ENCODE assay signal across 8 mouse cellular contexts in the genomic region with DNA sequence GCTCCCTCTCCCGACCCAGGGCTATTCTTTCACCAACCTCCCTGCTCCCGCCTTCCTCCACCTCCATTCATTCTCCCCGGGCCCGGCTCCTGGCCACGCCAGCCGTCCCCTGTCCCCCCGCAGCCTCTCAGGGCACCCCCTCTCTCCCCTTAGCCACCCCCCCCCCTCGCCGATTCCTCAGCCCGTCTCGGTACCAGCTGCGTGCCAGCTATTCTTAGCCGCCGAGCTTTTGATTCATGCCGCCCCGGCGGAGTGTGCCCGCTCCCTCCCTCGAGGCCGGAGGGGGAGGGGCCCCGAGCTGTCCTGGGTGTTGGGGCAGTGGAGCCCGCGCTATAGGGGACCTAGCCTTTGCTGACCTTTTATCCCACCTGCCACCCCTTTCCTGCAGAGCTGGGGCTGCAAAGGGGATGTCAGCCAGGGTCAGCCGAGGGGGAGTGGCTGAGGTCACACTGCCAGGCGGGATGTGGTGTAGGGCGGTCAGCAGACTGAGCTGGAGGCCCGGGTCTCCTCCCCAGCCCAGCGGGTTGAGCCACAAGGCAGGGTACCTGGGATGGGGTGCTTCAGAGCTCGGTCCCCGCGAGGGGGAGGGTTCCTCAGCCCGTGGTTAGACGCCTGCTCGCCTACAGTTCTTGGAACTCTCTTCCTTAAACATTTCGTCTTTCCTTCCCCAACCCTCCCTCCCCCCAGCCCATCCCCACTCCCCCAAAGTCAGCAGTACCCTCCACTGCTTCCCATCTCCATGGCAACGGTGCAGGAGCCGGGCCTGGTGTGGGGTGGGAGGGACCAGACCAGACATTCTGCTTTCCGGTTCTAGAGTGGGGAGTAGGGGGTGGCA. TPM values are rescaled to one million over a fixed set of nuclear protein-coding genes. Genes with fewer than 3 reads are reported as not detected.
DNase-seq lines count a peak whose midpoint lies in the region; ATAC-seq lines count a peak whose summit lies in the region.

No protein-coding gene starts in this region.

- peak overlapping the region; percentile 44 for H3K4me3 ChIP-seq in heart, embryonic 14.5 days (ENCODE audit: control insufficient read depth in 1 of 2, insufficient read depth in 1 of 2, low read depth in 1 of 2, low read length in 2 of 2)

- WGBS in heart, embryonic 14.5 days: 2% methylated on average over 38 of the region's 38 CpGs

- no peak overlapping the region for H3K27ac ChIP-seq in heart, embryonic 14.5 days (replicated peaks in 1 of 2; ENCODE audit: control insufficient read depth in 1 of 2, insufficient read depth in 1 of 2, low read depth in 2 of 2, low read length in 2 of 2)

- H3K27me3 ChIP-seq in heart, embryonic 14.5 days (ENCODE audit: control insufficient read depth, insufficient read depth, low read length): peaks cover 70% of the 10 kb centered on the region

- peak overlapping the region; percentile 92 for H3K4me2 ChIP-seq in heart, embryonic 14.5 days (ENCODE audit: low read length)

- no peak for ATAC-seq in heart, embryonic 14.5 days (ENCODE audit: insufficient number of reproducible peaks, insufficient read depth, low FRiP score, low read depth)

- H3K36me3 ChIP-seq in heart, embryonic 14.5 days (ENCODE audit: control insufficient read depth, insufficient read depth, low read length): no peaks in the 10 kb centered on the region

- H3K9me3 ChIP-seq in heart, embryonic 14.5 days (ENCODE audit: control insufficient read depth, low read length): no peaks in the 10 kb centered on the region

- peak; percentile 23 for DNase-seq in urinary bladder, postnatal 14 days (ENCODE audit: low spot score)
- no peak for DNase-seq in urinary bladder, postnatal 25 days (ENCODE audit: low spot score)
- peak; percentile 65 for DNase-seq in embryo, embryonic 10.5 days (ENCODE audit: low spot score)
- DNase-seq in kidney, postnatal 25 days: peak; percentile 13 to 58
- DNase-seq in lung, postnatal 10 days: peak; percentile 24
- DNase-seq in right cerebral cortex, postnatal 14 days: peak; percentile 77
- no peak for DNase-seq in thymus, postnatal 10 days (ENCODE audit: low spot score in 2 of 2)

- H3K9ac ChIP-seq in heart, embryonic 14.5 days (ENCODE audit: low read length): peak overlapping the region; percentile 67

- peaks cover 0 to 15% of the 10 kb centered on the region in 2 experiments; a peak in 3 of 4 replicates for H3K4me1 ChIP-seq in heart, embryonic 14.5 days (ENCODE audit: control insufficient read depth in 2 of 2, insufficient read depth in 2 of 2, low read length in 2 of 2)

RNA-seq across cellular contexts. Expression of a gene that starts 1.0 kb away (rescaled TPM):
- 0.44 and 0.96 TPM in 2 replicates for polyA plus RNA-seq in heart, embryonic 14.5 days (2014; fragmentation: Nextera tagmentation; extraction: Ambion mirVana)

RNA-seq across cellular contexts. Expression of a gene that starts 4.4 kb away (rescaled TPM):
- polyA plus RNA-seq in heart, embryonic 14.5 days (2014; fragmentation: Nextera tagmentation; extraction: Ambion mirVana): 0.81 and 0.85 TPM in 2 replicates

RNA-seq across cellular contexts. Expression of a gene that starts 49.8 kb away (rescaled TPM):
- polyA plus RNA-seq in heart, embryonic 14.5 days (2014; fragmentation: Nextera tagmentation; extraction: Ambion mirVana): not detected in 2 replicates

RNA-seq across cellular contexts. Expression of a gene that starts 53.9 kb away (rescaled TPM):
- polyA plus RNA-seq in heart, embryonic 14.5 days (2014; fragmentation: Nextera tagmentation; extraction: Ambion mirVana): not detected in 2 replicates

Comparison
In these comparisons a context has a peak if more than half of its experiments do, and no peak if none do; other contexts are left out.
1. DNase-seq: peak in urinary bladder, postnatal 14 days (single experiment), embryo, embryonic 10.5 days (single experiment), kidney, postnatal 25 days (2 of 2), lung, postnatal 10 days (single experiment) and right cerebral cortex, postnatal 14 days (single experiment); none in urinary bladder, postnatal 25 days (single experiment) and thymus, postnatal 10 days (0 of 2).